Mouse (Mus musculus) testis, adult 2 months (tissue): Measurements from ENCODE around the gene Snx25.

Experiments used
- CTCF ChIP-seq: fragments of 200-500 bp; IDR thresholded peaks from 2 replicates; pipeline ENCODE4 v1.5.1; 2012; ENCODE audit warnings: low read depth, mild to moderate bottlenecking, inconsistent platforms, low read length, moderate library complexity; ENCODE audit not compliant: control insufficient read depth, insufficient read depth, insufficient replicate concordance
- POLR2A ChIP-seq: fragments of 200-500 bp; IDR thresholded peaks from 2 replicates; pipeline ENCODE4 v1.6.1; 2012; ENCODE audit warnings: low read depth, mild to moderate bottlenecking, inconsistent platforms, low read length, moderate library complexity; ENCODE audit not compliant: control insufficient read depth

DNA sequence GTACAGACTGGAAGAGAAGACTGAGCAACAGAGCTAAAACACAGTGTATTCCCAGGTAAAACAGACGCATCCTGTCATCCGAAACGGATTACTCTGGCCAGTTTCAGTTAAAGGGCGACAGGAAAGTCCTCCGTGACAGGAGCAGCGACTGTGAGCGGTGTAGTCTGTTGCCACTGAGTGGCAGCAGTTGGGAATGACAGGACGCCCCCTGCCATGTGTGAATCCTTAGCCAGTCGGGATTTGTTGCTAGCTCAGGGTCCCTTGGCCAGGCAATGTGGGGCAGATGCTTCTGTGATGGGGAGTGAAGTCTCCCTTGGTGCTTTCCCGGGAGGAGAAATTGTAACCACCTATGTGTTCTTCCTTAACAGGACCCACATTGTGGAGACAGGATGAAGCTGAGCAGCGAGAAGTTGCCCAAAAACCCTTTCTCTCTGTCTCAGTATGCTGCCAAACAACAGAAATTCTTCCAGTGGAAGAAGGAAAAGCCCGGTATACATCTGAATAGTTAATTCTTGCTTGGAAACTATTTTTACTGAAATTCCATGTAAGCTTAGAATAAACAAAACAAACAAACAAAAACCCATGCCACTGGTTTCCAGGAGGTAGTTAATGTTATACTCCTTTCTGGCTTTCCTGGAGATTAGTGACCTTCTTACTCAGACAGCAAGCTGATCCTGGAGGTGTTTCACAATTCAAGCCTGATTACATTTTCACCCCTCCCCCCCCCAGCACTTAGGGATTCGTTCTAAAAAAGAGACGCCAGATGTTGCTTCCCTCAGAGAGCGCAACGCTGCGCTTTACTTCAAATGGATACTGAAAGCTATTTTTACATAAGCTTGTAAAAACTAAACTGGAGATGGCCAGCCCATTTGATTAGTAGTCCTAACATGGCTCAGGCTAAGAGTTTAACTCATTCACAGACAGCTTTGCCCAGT, 140.9 kb downstream of the Snx25 start:
- TF ChIP-seq POLR2A (no peak), CTCF (no peak)
